Mouse (Mus musculus): ENCODE results near the gene Ascc3. TPM values are rescaled to one million over a fixed set of nuclear protein-coding genes. Genes with fewer than 3 reads are reported as not detected.

Ascc3 gene
- polyA plus RNA-seq (2014; fragmentation: Nextera tagmentation; extraction: Ambion mirVana): 18.1 and 20.8 TPM in 2 replicates

GRCm38 (mm10) chr10:50592355-50593293 is at the start of gene Ascc3:
Gene Ascc3 (plus strand): TSS chr10:50592669.
- H3K4me3 ChIP-seq (replicated peaks; ENCODE audit: low read length): peak within 1 kb of the TSS; percentile 89
- WGBS: under 1% methylated on average over 79 of the region's 79 CpGs
- H3K27ac ChIP-seq: peak within 1 kb of the TSS; percentile 85
- H3K4me2 ChIP-seq (replicated peaks): peak within 1 kb of the TSS; percentile 74
- peaks cover 4% of the 10 kb centered on the region; the same call in 1 of the 2 replicates for H3K4me1 ChIP-seq (replicated peaks; ENCODE audit: control insufficient read depth, insufficient read depth, low read length)
- ATAC-seq (ENCODE audit: low FRiP score) (peak; percentile 100), DNase-seq (ENCODE audit: low spot score) (peak; percentile 92)
- H3K36me3 ChIP-seq (replicated peaks; ENCODE audit: control insufficient read depth, insufficient read depth): no peaks in the 10 kb centered on the region
- H3K9ac ChIP-seq: peak within 1 kb of the TSS; percentile 84
- H3K9me3 ChIP-seq (ENCODE audit: control insufficient read depth, low read length): no peaks in the 10 kb centered on the region
- no peaks in the 10 kb centered on the region for H3K27me3 ChIP-seq (ENCODE audit: control insufficient read depth, insufficient read depth, low read length)

GRCm38 (mm10) chr10:50584721-50585120 is 7.7 kb upstream of the Ascc3 start:
- H3K36me3 ChIP-seq (replicated peaks; ENCODE audit: control insufficient read depth, insufficient read depth): no peaks in the 10 kb centered on the region
- H3K27me3 ChIP-seq (ENCODE audit: control insufficient read depth, insufficient read depth, low read length): no peaks in the 10 kb centered on the region
- DNase-seq (ENCODE audit: low spot score): no peak
- no peaks in the 10 kb centered on the region for H3K9me3 ChIP-seq (ENCODE audit: control insufficient read depth, low read length)
- H3K4me2 ChIP-seq (replicated peaks): no peak overlapping the region
- H3K9ac ChIP-seq: no peak overlapping the region
- no peak overlapping the region for H3K27ac ChIP-seq
- ATAC-seq (ENCODE audit: low FRiP score): no peak
- 97% methylated on average over 1 of the region's 1 CpGs for WGBS
- no peak overlapping the region for H3K4me3 ChIP-seq (replicated peaks; ENCODE audit: low read length)
- no peaks in the 10 kb centered on the region for H3K4me1 ChIP-seq (replicated peaks; ENCODE audit: control insufficient read depth, insufficient read depth, low read length)

- no peaks in the 10 kb centered on the region for H3K27me3 ChIP-seq (ENCODE audit: control insufficient read depth, insufficient read depth, low read length)
- no peak overlapping the region for H3K4me2 ChIP-seq (replicated peaks)
- H3K4me1 ChIP-seq (replicated peaks; ENCODE audit: control insufficient read depth, insufficient read depth, low read length): no peaks in the 10 kb centered on the region
- H3K4me3 ChIP-seq (replicated peaks; ENCODE audit: low read length): no peak overlapping the region
- no peak for DNase-seq (ENCODE audit: low spot score)
- no peaks in the 10 kb centered on the region for H3K9me3 ChIP-seq (ENCODE audit: control insufficient read depth, low read length)
- no peak overlapping the region for H3K27ac ChIP-seq
- H3K9ac ChIP-seq: no peak overlapping the region
- 85% methylated on average over 1 of the region's 1 CpGs for WGBS
- ATAC-seq (ENCODE audit: low FRiP score): no peak
- H3K36me3 ChIP-seq (replicated peaks; ENCODE audit: control insufficient read depth, insufficient read depth): no peaks in the 10 kb centered on the region
These were observed 5.9 kb upstream of the Ascc3 start for GRCm38 (mm10) chr10:50586556-50586955.

GRCm38 (mm10) chr10:50593371-50593770 is 902 bp downstream of the Ascc3 start:
- no peak overlapping the region for H3K27ac ChIP-seq
- H3K9ac ChIP-seq: peak overlapping the region; percentile 84
- no peaks in the 10 kb centered on the region for H3K27me3 ChIP-seq (ENCODE audit: control insufficient read depth, insufficient read depth, low read length)
- no peak for DNase-seq (ENCODE audit: low spot score)
- H3K4me1 ChIP-seq (replicated peaks; ENCODE audit: control insufficient read depth, insufficient read depth, low read length): peaks cover 4% of the 10 kb centered on the region; the same call in 1 of the 2 replicates
- WGBS: 76% methylated on average over 12 of the region's 12 CpGs
- H3K36me3 ChIP-seq (replicated peaks; ENCODE audit: control insufficient read depth, insufficient read depth): no peaks in the 10 kb centered on the region
- no peaks in the 10 kb centered on the region for H3K9me3 ChIP-seq (ENCODE audit: control insufficient read depth, low read length)
- no peak for ATAC-seq (ENCODE audit: low FRiP score)
- H3K4me3 ChIP-seq (replicated peaks; ENCODE audit: low read length): peak overlapping the region; percentile 89
- peak overlapping the region; percentile 57 for H3K4me2 ChIP-seq (replicated peaks)

GRCm38 (mm10) chr10:50595340-50595739 is 2.9 kb downstream of the Ascc3 start:
- Histone ChIP-seq H3K9me3 (ENCODE audit: control insufficient read depth, low read length) (no peaks in the 10 kb centered on the region), H3K27ac (no peak overlapping the region), H3K27me3 (ENCODE audit: control insufficient read depth, insufficient read depth, low read length) (no peaks in the 10 kb centered on the region), H3K4me3 (replicated peaks; ENCODE audit: low read length) (no peak overlapping the region), H3K4me1 (replicated peaks; ENCODE audit: control insufficient read depth, insufficient read depth, low read length) (peaks cover 4% of the 10 kb centered on the region; the same call in 1 of the 2 replicates), H3K4me2 (replicated peaks) (no peak overlapping the region), H3K9ac (no peak overlapping the region), H3K36me3 (replicated peaks; ENCODE audit: control insufficient read depth, insufficient read depth) (no peaks in the 10 kb centered on the region)
- DNase-seq (ENCODE audit: low spot score) (no peak), ATAC-seq (ENCODE audit: low FRiP score) (no peak)

GRCm38 (mm10) chr10:50604919-50605318 is 12.4 kb downstream of the Ascc3 start:
- Histone ChIP-seq H3K36me3 (replicated peaks; ENCODE audit: control insufficient read depth, insufficient read depth) (peaks cover 4% of the 10 kb centered on the region; the same call in 1 of the 2 replicates), H3K4me3 (replicated peaks; ENCODE audit: low read length) (no peak overlapping the region), H3K4me2 (replicated peaks) (no peak overlapping the region), H3K9me3 (ENCODE audit: control insufficient read depth, low read length) (no peaks in the 10 kb centered on the region), H3K27me3 (ENCODE audit: control insufficient read depth, insufficient read depth, low read length) (no peaks in the 10 kb centered on the region), H3K27ac (no peak overlapping the region), H3K9ac (no peak overlapping the region), H3K4me1 (replicated peaks; ENCODE audit: control insufficient read depth, insufficient read depth, low read length) (no peaks in the 10 kb centered on the region)
- ATAC-seq (ENCODE audit: low FRiP score) (no peak), DNase-seq (ENCODE audit: low spot score) (no peak)
- WGBS: 91% methylated on average over 5 of the region's 5 CpGs

GRCm38 (mm10) chr10:50613840-50614239 is 21.4 kb downstream of the Ascc3 start:
- Histone ChIP-seq H3K27ac (no peak overlapping the region), H3K27me3 (ENCODE audit: control insufficient read depth, insufficient read depth, low read length) (no peaks in the 10 kb centered on the region), H3K4me1 (replicated peaks; ENCODE audit: control insufficient read depth, insufficient read depth, low read length) (no peaks in the 10 kb centered on the region), H3K4me2 (replicated peaks) (no peak overlapping the region), H3K9ac (no peak overlapping the region), H3K36me3 (replicated peaks; ENCODE audit: control insufficient read depth, insufficient read depth) (peaks cover 10% of the 10 kb centered on the region; the same call in 1 of the 2 replicates), H3K9me3 (ENCODE audit: control insufficient read depth, low read length) (no peaks in the 10 kb centered on the region), H3K4me3 (replicated peaks; ENCODE audit: low read length) (no peak overlapping the region)
- no peak for ATAC-seq (ENCODE audit: low FRiP score)
- no peak for DNase-seq (ENCODE audit: low spot score)
- WGBS: 96% methylated on average over 9 of the region's 9 CpGs

- H3K36me3 ChIP-seq (replicated peaks; ENCODE audit: control insufficient read depth, insufficient read depth): 0 out of 2 replicates have a peak, but pooled peaks cover 10% of the 10 kb centered on the region
- no peak overlapping the region for H3K9ac ChIP-seq
- no peak for DNase-seq (ENCODE audit: low spot score)
- no peaks in the 10 kb centered on the region for H3K27me3 ChIP-seq (ENCODE audit: control insufficient read depth, insufficient read depth, low read length)
- H3K4me3 ChIP-seq (replicated peaks; ENCODE audit: low read length): no peak overlapping the region
- H3K9me3 ChIP-seq (ENCODE audit: control insufficient read depth, low read length): peaks cover 10% of the 10 kb centered on the region; the same call in 1 of the 2 replicates
- 78% methylated on average over 1 of the region's 1 CpGs for WGBS
- H3K27ac ChIP-seq: no peak overlapping the region
- no peak for ATAC-seq (ENCODE audit: low FRiP score)
- H3K4me2 ChIP-seq (replicated peaks): no peak overlapping the region
- H3K4me1 ChIP-seq (replicated peaks; ENCODE audit: control insufficient read depth, insufficient read depth, low read length): no peaks in the 10 kb centered on the region
These were observed 33.4 kb downstream of the Ascc3 start for GRCm38 (mm10) chr10:50625874-50626273.

- Histone ChIP-seq H3K27me3 (ENCODE audit: control insufficient read depth, insufficient read depth, low read length) (no peaks in the 10 kb centered on the region), H3K27ac (no peak overlapping the region), H3K4me1 (replicated peaks; ENCODE audit: control insufficient read depth, insufficient read depth, low read length) (no peaks in the 10 kb centered on the region), H3K4me3 (replicated peaks; ENCODE audit: low read length) (no peak overlapping the region), H3K4me2 (replicated peaks) (no peak overlapping the region), H3K9ac (no peak overlapping the region), H3K36me3 (replicated peaks; ENCODE audit: control insufficient read depth, insufficient read depth) (peaks cover 9% of the 10 kb centered on the region; the same call in 1 of the 2 replicates), H3K9me3 (ENCODE audit: control insufficient read depth, low read length) (no peaks in the 10 kb centered on the region)
- no peak for ATAC-seq (ENCODE audit: low FRiP score)
- no peak for DNase-seq (ENCODE audit: low spot score)
- WGBS: 82% methylated on average over 1 of the region's 1 CpGs
These were observed 47.1 kb downstream of the Ascc3 start for GRCm38 (mm10) chr10:50639607-50640006.

Measured in hindbrain, embryonic 14.5 days (tissue).